Mouse (Mus musculus) brain, adult 2 months (tissue): Measurements from ENCODE around the gene Cdk7.

Experiments used
- DNase-seq: peaks from one replicate; pipeline ENCODE4 v3.0.0; 2011; ENCODE audit warnings: low read depth, low spot score

The Cdk7 gene

GRCm38 (mm10) chr13:100725194-100725593 is 5.5 kb downstream of the Cdk7 start:
- no peak for DNase-seq

GRCm38 (mm10) chr13:100724051-100724754 is 6.5 kb downstream of the Cdk7 start:
- DNase-seq, result no peak

GRCm38 (mm10) chr13:100721656-100722055 is 9.1 kb downstream of the Cdk7 start:
- DNase-seq, result no peak

GRCm38 (mm10) chr13:100715467-100715866 is 15.3 kb downstream of the Cdk7 start:
- no peak for DNase-seq

- DNase-seq, result no peak
Observed at GRCm38 (mm10) chr13:100706206-100706605, 24.5 kb downstream of the Cdk7 start.

- no peak for DNase-seq
Observed at GRCm38 (mm10) chr13:100703468-100703867, 27.3 kb downstream of the Cdk7 start.

- no peak for DNase-seq
Observed at GRCm38 (mm10) chr13:100698866-100699265, 31.9 kb downstream of the Cdk7 start.

GRCm38 (mm10) chr13:100697541-100697940 is 33.2 kb downstream of the Cdk7 start:
- no peak for DNase-seq

- no peak for DNase-seq
Observed at GRCm38 (mm10) chr13:100687513-100687912, 43.2 kb downstream of the Cdk7 start.

GRCm38 (mm10) chr13:100684355-100684754 is 46.4 kb downstream of the Cdk7 start:
- no peak for DNase-seq

GRCm38 (mm10) chr13:100682837-100683236 is 47.9 kb downstream of the Cdk7 start:
- DNase-seq, result no peak

GRCm38 (mm10) chr13:100681615-100682014 is 49.1 kb downstream of the Cdk7 start:
- no peak for DNase-seq

GRCm38 (mm10) chr13:100675936-100676635 is 54.7 kb downstream of the Cdk7 start:
- DNase-seq, result no peak

- no peak for DNase-seq
Observed at GRCm38 (mm10) chr13:100670181-100670741, 60.5 kb downstream of the Cdk7 start.

- no peak for DNase-seq
Observed at GRCm38 (mm10) chr13:100669291-100670022, 61.3 kb downstream of the Cdk7 start, which contains the start of gene Ccdc125. Gene Ccdc125 (plus strand): TSS chr13:100669717.

- DNase-seq, result peak; percentile 85
Observed at GRCm38 (mm10) chr13:100659864-100660456, 70.8 kb downstream of the Cdk7 start.

- no peak for DNase-seq
Observed at GRCm38 (mm10) chr13:100658091-100658490, 72.6 kb downstream of the Cdk7 start.
